Mouse (Mus musculus) ovary, postnatal 10 days (tissue): Measurements from ENCODE around the gene Cox15.
A peak's percentile ranks its signal among the peaks of the same experiment; 100 is the strongest.

Experiments
- DNase-seq: peaks from one replicate; pipeline ENCODE4 v3.0.0; 2022; ENCODE audit warnings: low spot score

Cox15 gene

DNA sequence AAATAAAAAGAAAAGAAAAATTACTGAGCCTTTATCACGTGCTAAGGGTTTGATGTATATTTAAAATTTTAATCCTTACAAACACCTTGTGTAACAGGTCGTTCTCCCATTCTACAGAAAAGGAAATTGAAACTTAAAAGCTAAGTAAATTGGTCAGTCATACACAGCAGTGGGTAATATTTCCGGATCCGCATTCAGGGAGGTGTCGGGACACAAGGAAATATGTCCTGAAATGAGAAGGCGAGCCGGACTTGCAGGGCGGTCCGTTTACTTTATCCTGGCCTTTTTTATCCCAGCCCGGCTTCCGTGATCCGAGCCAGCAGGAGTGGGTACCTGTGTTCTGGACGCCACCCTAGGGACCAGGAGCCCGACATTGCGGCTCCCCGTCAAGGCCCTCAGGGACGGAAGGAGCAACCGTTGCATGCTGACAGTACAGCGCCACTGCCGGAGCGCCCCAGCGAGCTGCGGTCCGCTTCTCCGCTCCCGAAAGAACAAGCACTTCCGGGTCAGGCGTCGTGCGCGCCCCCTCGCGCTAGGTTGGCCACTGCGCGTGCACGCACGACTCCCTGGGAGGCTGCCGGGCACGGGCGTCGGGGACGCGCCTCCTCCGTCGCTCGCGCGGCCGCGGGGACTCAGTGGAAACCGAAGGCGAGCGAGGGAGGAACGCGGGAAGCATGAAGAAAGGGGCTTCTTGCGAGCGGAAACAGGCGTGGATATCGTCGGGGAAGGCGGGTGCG, at the start of gene Cox15, which contains the start of gene Cutc:
Gene Cox15 (minus strand): TSS at position 512 of the 737 bp plus-strand sequence.
Gene Cutc (plus strand): TSS at position 508 of the 737 bp plus-strand sequence.
- peak; percentile 96 for DNase-seq

DNA sequence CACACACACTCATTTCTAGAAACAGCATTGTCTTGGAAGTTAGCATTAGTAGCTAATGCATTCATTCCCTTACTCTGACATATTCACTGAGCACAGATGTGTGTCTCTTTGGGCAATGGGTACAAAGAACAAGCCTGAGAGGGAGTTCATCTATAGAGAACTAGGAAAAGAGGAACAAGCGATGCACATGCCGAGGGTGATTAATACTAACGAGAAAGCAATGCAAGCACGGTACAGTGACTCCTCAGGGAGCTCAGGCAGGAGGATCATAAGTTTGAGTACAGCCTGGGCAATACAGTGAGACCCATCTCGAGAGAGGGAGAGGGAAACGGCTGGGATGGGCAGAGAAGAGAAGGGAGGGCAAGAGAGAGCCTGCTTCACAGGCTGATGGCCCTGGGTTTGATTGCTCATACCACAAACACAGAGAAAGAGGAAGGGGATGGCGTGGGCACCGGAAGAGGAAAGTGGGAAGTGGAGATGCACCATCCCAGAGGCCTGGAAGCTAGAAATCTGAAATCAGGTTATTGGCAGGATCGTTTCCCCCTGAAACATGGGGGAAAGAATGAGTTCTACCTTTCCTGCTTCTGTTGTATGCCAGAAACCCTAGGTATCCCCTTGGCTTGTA, 48.7 kb upstream of the Cox15 start:
- no peak for DNase-seq

DNA sequence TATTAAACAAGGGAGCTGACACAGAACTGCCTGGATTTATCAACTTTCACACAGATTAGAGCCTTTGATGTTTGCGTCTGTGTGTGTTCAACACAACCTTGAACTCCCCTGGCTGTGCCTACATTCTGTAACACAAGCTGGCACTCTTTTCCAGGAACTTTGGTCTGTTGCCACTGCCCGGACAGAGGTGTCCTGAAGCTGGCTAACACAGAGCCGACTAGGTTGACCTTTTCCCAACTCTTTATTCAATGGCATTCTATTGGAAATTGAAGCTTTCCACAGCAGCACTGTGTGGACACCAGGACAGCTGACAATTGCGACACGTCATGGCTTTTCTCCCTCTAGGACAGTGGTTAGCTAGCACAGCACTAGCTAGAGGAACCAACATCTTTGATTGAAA, 44.4 kb upstream of the Cox15 start:
- DNase-seq, result no peak

DNA sequence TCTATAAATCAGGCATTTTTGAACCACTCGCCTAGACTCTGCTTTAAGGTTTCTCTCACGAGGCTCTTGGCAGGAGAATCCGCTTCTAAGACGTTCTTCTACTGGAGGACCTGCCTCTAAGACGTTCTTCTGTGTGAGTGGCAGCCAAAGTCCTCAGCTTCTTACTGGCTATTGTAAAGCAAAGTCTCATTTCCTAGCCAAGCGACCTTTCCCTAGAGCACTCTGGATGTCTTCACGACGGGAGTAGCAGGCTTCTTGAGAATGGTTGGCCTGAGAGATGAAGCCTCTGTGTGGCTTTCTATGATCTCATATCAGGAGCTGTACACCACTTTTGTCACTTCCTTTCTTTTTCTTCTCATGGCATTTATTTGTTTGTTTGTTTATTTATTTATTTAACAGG, 42.7 kb upstream of the Cox15 start:
- no peak for DNase-seq

DNA sequence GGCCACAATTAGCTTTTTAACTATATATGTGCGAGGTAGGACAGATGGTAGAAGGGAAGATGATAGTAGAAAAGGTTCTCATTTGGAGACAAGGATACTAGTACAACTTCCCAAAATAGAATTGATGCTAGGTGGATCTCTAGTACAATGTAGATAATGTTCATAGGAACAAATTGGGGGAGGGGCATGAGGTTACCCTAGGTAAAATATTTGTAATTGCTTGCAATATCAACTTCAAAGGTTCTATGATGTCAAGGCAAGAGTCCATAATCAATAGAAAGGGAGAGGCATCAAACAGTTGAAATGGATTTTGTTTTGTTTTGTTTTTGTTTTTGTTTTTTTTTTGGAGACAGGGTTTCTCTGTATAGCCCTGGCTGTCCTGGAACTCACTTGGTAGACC, 41.2 kb upstream of the Cox15 start:
- no peak for DNase-seq

DNA sequence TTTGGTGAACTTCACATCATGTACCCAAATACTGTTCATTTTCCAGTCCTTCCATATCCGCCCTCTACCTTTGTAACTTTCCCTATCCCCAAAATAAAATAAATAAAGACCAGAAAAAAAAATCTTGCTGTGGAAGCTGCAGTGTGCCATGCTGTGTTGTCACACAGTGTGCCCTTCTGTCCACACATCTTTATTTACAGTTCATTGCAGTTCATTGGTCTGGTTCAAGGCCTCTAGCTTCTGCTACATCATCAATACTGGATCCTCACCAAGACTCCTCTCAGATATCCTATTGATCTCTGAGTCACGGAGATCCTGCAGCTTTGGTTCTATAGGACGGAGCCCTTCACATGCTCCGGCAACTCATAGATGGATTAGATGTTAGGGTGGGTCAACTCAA, 39.7 kb upstream of the Cox15 start:
- no peak for DNase-seq

DNA sequence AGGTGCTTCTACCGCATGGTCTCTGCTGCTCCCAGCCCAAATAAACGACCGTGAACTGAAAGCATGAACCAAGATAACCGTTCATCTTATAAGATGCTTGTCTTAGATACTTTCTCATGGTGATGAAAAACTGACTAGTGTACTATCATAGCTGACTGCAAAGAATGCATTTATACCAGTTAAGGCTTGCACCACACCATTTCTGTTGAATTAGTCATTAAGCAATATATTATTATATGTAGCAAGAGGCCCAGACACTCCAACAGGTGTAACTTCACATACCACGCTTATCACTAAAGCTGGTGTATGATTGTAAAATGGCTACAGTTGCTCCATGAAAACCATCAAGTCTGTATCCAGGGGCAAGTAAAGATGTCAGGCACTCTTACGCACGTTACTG, 37.0 kb upstream of the Cox15 start:
- no peak for DNase-seq

DNA sequence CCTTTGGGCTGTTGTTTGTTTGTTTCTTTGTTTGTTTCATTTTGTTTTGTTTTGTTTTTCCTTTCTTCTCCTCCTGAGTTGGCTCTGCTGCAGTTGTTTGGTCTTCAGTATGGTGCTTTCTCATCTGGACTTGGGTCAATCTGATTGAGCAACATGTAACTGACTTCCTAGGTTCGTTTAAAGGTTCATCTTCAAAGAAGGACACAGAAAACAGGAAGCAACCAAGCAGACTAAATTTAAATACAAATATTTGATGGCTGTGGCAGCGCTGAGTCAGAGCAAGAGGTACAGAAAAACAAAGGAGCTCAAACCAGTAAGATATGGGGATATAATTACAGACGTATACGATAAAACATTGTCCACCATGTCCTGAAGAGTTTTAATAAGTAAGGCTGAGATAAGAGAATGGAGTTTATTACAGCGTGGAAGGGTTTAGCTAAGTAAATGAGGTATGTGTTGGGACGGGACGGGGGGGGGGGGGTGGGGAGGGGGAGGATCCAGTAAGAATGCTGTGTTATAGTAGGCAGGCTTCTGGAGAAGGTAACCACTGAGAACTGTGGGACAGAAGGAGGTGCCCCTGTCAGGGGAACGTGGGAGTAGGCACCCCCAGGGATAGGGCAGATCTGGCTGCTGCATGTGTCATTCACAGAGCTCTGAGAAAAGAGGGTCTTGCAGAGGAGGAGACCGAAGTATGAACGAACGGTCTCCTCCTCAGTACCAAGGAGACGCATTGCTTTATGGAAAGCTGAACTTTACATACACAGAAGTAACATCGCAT, 33.6 kb upstream of the Cox15 start:
- no peak for DNase-seq

DNA sequence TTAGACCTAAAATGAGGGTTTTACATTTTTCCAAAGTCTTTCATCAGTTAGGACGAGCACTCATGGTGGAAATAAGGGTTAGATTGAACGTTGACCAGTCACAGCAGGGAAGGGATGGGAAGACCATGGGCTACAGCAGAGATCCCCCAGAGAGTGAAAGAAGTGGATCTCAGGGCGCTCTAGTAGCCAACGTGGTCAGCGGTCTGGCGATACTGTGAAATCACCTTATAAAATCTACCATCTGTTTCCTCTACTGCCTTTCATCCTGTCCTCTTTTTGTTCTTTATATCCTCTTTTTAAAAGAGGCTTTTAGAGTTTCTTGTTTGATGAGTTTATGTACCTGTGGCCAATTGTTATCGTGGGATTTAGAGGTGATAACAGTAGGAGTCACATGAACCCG, 32.0 kb upstream of the Cox15 start:
- DNase-seq, result no peak

DNA sequence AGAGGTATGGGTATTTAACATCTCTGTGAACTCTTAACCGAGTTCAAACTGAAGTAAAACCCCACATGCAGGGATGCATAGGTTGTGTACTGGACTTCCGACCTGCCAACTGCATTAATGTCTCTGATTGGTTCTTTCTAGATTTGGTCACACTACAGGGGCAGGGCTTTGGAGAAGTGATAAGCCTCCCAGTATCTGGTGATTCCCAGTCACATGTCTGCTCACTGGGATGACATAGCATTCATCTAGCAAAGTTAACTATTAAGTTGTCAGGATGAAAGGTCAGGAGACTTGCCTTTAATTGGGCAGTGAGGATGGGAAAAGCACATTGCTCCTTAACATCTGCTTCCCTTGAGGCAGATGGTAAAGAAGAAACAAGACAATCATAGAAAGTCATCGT, 29.2 kb upstream of the Cox15 start, which contains the start of gene Abcc2:
Gene Abcc2 (plus strand): TSS at position 213 of the 400 bp plus-strand sequence.
- DNase-seq, result no peak

DNA sequence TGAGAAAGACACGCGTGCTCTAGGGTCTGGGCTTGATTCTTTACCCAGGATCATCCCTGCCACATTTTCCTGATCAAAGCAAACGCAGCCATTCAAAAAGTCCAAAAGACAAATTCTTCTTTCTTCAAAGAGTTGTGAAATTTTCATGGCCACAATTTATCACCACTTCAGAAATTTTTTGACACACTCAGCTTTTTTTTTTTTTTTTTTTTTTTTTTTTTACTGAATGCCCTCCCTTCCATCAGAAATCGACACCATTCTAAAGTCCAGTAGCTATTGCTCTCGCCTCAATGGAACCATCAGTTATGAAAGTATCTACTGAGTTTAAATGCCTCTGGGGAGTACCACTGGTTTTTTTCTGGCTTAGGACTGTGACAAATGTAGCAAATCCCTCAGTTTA, 27.6 kb upstream of the Cox15 start:
- no peak for DNase-seq

DNA sequence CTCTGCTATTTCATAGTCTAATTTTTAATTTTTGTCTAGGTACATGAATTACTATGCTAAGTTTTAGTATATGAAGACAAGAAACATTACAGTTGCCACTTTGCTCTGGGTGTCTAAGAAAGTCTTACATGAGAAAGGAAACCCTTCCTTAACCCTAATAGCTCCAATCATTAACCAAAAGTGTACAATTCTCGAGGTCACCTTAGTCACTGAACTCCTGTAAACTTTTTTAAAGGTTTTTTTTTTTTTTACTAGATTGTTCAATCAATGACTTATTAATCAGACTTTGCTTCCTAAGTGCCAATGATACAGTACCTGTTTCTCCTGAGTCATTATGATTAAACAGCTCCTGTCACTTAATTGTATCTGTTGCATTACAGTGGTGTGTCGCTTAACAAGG, 24.5 kb upstream of the Cox15 start:
- no peak for DNase-seq

DNA sequence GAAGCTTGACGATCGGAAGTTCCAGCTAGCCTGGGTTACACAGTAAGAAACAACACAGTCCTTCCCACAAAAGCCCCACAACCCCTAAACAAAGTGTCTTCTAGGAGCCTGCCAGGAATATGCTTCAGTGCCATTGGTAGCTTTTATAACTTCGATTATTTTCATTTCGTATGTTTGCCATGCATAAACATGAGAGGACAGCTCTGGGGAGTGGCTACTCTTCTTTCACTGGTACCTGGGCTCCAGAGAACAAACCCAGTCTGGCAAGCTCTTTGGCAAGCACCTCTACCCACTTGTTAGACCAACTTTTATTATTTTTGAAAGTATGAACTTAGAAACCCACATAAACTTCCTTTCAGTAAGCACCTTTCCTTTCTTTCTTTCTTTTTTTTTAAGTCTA, 23.8 kb upstream of the Cox15 start:
- DNase-seq, result no peak

DNA sequence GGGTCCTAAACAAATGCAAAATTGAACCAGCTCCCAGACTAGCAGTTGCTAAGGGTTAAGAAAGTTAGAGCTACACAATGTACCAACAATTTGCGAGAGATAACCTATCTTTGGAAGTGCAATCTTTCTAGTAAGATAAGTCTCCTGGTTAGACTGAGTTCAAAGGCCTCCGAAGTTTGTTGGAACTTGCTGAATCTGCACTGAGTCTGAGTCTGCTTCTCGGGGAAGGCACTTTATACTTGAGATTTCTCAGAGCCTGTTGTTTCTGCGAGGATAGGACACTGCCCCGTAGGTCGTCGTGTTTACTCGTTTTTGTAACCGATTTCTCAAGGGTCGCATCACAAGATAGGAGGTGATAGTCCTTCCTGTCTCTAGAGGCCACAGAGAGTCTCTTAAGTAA, 22.6 kb upstream of the Cox15 start:
- DNase-seq, result no peak

DNA sequence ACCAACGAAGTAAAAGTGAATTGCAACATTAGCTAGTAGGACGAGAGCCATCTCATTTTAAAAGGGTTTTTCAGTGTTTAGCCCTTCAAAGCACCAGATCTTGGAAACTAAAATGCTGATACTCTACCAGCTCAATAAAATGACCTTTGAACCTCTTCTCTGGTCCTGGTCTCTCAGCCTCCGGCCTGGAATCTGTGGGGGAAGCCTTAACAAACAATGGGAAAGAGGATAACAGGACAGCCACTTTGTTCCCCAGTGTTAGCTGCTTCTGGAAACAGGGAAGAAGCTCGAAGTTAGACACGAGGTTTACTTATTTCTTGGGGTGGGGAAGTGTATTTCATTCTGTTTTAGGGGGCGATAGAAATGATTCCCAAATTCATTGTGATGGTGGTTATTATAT, 19.5 kb upstream of the Cox15 start:
- no peak for DNase-seq

DNA sequence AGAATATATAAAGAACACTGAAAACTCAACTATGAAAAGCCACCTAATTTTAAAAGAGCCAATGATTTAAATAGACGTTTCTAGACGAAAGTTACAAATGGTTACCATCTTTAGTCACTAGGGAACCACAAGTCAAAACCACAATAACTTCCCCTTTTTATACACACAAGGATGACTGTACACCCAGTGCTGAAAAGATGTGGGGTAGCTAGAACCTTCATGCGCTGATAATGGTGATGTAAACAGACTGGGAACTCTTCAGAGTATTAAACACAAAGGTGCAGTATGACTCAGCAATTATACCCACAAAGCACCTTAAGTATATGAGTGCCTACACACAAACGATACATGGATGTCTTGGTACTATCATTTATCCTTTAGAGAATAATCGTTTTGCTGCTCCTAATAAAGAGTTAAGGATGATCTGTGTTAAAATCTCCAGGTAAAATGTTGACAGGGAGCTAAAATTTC, 18.7 kb upstream of the Cox15 start:
- DNase-seq, result no peak

DNA sequence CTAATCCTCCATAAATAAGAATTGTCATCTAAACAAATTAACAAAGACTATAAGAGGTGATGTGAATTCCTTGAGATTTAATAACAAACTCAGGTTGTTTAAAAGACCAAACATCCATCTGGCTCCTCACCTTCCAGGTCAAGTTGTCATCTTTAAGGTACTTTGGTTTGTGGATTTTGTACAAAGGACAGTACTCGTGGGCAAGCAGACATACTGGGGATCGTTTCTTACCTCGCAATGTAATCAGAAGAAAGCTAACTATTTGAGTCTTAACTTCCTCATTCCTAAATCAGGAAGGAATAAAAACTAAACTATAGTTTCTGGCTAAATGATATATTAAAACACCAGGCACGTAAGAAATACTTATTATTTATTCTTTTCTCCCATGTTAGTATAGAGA, 17.8 kb upstream of the Cox15 start:
- no peak for DNase-seq

DNA sequence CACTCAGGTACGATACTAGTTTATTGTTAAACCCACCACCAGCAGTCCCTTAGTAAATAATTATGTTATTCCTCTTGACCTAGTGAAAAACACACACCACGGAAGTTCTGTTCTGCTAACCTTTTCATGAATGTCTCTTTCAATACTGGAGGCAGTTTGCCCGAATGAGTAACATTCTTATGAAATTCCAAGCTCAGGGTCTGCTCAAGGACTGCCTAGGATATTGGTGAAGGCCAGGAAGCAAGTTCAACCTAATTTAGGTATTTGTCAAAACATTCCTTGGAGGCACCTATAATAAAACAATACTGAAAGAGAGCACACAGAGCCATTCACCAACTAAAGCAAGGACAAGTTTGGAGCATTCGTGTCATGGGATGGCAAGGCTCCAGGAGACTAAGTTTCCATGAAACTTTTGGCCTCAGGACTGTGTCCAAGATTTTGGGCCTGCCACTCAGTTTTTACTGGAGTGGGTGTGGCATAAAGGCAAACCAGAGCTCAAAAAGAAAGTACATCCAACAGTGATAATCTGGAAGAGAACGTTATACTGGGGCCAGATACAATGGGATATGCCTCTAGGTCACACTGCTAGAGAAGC, 16.7 kb upstream of the Cox15 start:
- DNase-seq, result no peak

DNA sequence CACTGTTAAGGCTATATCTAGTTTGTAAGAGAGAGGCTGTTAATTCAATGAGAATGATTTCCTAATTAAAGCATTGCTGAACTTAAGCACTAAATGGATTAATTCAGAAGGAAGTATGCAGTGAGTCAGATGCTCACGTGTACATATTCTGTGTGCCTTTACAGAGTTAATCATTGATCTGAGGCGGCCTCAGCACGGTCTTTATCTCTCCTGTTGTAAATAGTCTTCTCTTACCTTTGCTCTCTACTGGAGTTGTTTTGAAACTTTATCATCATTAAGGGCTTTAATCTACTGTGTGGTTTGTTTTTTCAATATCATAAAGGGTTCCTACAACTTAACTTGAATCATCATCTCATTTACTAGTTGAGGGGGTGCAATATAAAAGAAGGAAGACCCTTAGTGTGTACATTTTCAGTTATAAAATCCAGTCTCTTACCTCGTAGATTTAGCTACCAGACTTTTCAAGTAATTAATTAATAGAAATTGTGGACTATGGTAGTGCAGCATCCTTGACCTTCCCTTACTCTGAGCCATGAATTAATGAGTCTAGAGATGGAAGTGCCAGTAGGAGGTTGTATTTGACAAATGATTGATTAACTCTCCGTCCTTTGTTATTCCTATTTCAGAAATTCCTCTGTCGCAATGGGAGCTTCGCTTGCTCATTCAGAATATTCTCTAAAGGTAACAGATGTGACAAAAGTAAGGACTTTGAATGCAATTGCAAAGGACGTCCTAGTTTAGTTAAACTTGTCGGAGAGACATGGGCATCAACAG, 14.9 kb upstream of the Cox15 start:
- DNase-seq, result no peak

DNA sequence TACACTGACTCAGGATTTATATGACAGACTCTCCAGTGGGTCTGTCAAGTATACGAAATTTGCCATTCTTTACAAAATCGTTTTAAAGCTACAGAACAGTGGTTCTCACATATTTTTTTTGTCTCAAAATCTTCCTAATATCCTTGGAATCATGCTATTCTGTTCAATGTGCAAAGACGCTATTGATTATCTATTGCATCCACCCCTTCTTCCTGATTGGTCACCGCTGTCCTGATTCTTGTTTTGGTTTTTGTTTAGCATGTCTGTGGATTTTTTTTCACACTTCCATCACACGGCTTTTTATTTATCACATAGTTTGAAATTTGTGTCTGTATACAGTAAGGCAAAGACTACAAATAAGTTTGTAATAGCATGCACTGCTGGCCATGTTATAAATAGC, 13.7 kb upstream of the Cox15 start:
- no peak for DNase-seq

DNA sequence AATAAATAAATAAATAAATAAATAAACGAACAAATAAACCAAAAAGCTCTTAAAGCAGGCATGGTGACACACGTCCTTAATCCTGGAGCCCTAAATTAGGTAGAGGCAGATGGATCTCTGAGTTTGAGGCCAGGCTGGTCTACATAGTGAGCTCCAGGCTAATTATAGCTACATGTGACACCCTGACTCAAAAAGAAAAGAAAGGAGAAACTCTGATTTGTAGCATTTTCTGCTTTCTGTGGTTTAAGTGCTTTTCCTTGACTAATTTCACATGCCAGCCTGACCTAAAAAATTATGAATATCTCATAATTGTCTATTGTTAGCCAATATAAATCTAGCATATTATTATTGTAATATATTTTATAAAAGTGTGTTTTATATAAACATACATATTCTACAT, 9.6 kb upstream of the Cox15 start:
- no peak for DNase-seq
